ENCODE assay signal across 24 mouse cellular contexts in the genomic region with DNA sequence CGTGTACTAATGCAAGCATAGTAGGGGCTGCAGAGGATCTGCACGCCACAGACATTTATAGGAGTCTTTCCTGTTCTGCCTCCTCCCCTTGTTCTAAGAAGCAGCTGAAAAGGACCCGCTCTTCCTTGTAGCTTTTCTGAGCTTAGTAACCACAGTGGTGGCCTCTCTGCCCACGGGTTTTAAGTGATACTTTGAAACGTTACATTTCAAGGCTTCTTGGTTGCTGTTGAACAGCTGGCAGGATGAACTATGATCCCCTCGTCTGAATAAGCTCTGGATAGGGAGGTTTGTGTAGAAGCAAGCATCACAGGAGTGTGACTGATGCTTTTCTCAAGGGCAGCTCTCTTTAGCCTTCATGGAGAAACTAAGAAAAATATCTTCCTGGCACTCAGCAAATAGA. TPM values are rescaled to one million over a fixed set of nuclear protein-coding genes. Genes with fewer than 3 reads are reported as not detected.
DNase-seq lines count a peak whose midpoint lies in the region; ATAC-seq and TF ChIP-seq lines count a peak whose summit lies in the region.
"Had no signal": no experiment of that assay in that cellular context is flagged by ENCODE, and none has a peak within 500 bp of the region (broad histone marks: within the 10 kb centered on the region; RNA-seq: fewer than 3 reads in every experiment).

No protein-coding gene starts in this region.

- no peaks in the 10 kb centered on the region for H3K36me3 ChIP-seq in kidney, postnatal 0 days (ENCODE audit: insufficient read depth, low read length)
- H3K36me3 ChIP-seq in kidney, embryonic 16.5 days (ENCODE audit: insufficient read depth, low read length), result no peaks in the 10 kb centered on the region
- H3K36me3 ChIP-seq: embryonic facial prominence, embryonic 12.5 days; embryonic facial prominence, embryonic 15.5 days; forebrain, embryonic 10.5 days; forebrain, embryonic 12.5 days had no signal

- no peak for TF ChIP-seq CTCF in kidney, postnatal 0 days (IDR thresholded peaks at IDR 0.05; ENCODE audit: low read depth)

- H3K27ac ChIP-seq in kidney, postnatal 0 days, result no peak overlapping the region
- H3K27ac ChIP-seq in kidney, embryonic 16.5 days (ENCODE audit: low read length), result no peak overlapping the region
- H3K27ac ChIP-seq: embryonic facial prominence, embryonic 12.5 days; embryonic facial prominence, embryonic 15.5 days; forebrain, embryonic 10.5 days; forebrain, embryonic 12.5 days had no signal

- H3K9me3 ChIP-seq in kidney, postnatal 0 days (replicated peaks; ENCODE audit: low read length), result no peaks in the 10 kb centered on the region
- H3K9me3 ChIP-seq in kidney, embryonic 16.5 days (ENCODE audit: low read length), result no peaks in the 10 kb centered on the region
- H3K9me3 ChIP-seq: embryonic facial prominence, embryonic 12.5 days; embryonic facial prominence, embryonic 15.5 days; forebrain, embryonic 10.5 days; forebrain, embryonic 12.5 days had no signal

- no peaks in the 10 kb centered on the region for H3K27me3 ChIP-seq in kidney, postnatal 0 days (ENCODE audit: insufficient read depth, low read length)
- H3K27me3 ChIP-seq in kidney, embryonic 16.5 days (ENCODE audit: insufficient read depth, low read length), result 0 out of 2 replicates have a peak, but pooled peaks cover 3% of the 10 kb centered on the region
- H3K27me3 ChIP-seq: embryonic facial prominence, embryonic 12.5 days; embryonic facial prominence, embryonic 15.5 days; forebrain, embryonic 12.5 days had no signal

- no peak overlapping the region for H3K4me3 ChIP-seq in kidney, postnatal 0 days (replicated peaks; ENCODE audit: low read depth, low read length)
- no peak overlapping the region for H3K4me3 ChIP-seq in kidney, embryonic 16.5 days (ENCODE audit: low read length)
- H3K4me3 ChIP-seq: embryonic facial prominence, embryonic 12.5 days; embryonic facial prominence, embryonic 15.5 days; erythroblast, embryonic 14.5 days; forebrain, embryonic 10.5 days; forebrain, embryonic 12.5 days had no signal

- 25% methylated on average over 6 of the region's 6 CpGs for WGBS in kidney, postnatal 0 days
- WGBS in kidney, embryonic 16.5 days, result 40% methylated on average over 6 of the region's 6 CpGs

- DNase-seq in adrenal gland, postnatal 14 days, result peak; percentile 24
- no peak for DNase-seq in adrenal gland, postnatal 25 days
- peak; percentile 10 for DNase-seq in kidney, postnatal 0 days (ENCODE audit: low spot score)
- peak; percentile 68 for DNase-seq in testis, postnatal 14 days (ENCODE audit: low spot score)
- DNase-seq in testis, postnatal 10 days (ENCODE audit: low spot score), result no peak
- DNase-seq: adrenal gland, adult 8-10 months; cerebellum, adult 11 months; cerebellum, adult 18-20 months; cerebellum, adult 8-10 months; cerebellum, adult 9-11 months; cerebellum, postnatal 14 days; cerebellum, postnatal 36 days; embryo, embryonic 11 days had no signal

- H3K9ac ChIP-seq in kidney, postnatal 0 days (ENCODE audit: low read depth, low read length), result no peak overlapping the region
- H3K9ac ChIP-seq in kidney, embryonic 16.5 days (replicated peaks; ENCODE audit: low read length), result no peak overlapping the region
- H3K9ac ChIP-seq: embryonic facial prominence, embryonic 12.5 days; embryonic facial prominence, embryonic 15.5 days; forebrain, embryonic 12.5 days had no signal

- no peaks in the 10 kb centered on the region for H3K4me1 ChIP-seq in kidney, postnatal 0 days (replicated peaks; ENCODE audit: insufficient read depth, low read length)
- no peaks in the 10 kb centered on the region for H3K4me1 ChIP-seq in kidney, embryonic 16.5 days (ENCODE audit: insufficient read depth, low read length)
- H3K4me1 ChIP-seq: embryonic facial prominence, embryonic 12.5 days; embryonic facial prominence, embryonic 15.5 days; forebrain, embryonic 10.5 days; forebrain, embryonic 12.5 days had no signal

- no peak for ATAC-seq in kidney, postnatal 0 days (replicated peaks; ENCODE audit: low FRiP score, low read depth)
- ATAC-seq in kidney, embryonic 16.5 days (ENCODE audit: low FRiP score, low TSS enrichment), result no peak
- ATAC-seq: forebrain, embryonic 14.5 days; forebrain, embryonic 16.5 days had no signal

- H3K4me2 ChIP-seq in kidney, postnatal 0 days (ENCODE audit: low read length), result no peak overlapping the region
- no peak overlapping the region for H3K4me2 ChIP-seq in kidney, embryonic 16.5 days (replicated peaks; ENCODE audit: low read depth, low read length)
- H3K4me2 ChIP-seq: embryonic facial prominence, embryonic 12.5 days; embryonic facial prominence, embryonic 15.5 days; forebrain, embryonic 12.5 days had no signal

RNA-seq across cellular contexts. Expression of gene Slc35f3, which starts 28.6 kb away (rescaled TPM):
- total RNA-seq in adrenal gland, postnatal 14 days (2021), result 1.2 and 1.3 TPM in 2 replicates
- total RNA-seq in adrenal gland, postnatal 25 days (2021), result 1.4 and 3.5 TPM in 2 replicates
- polyA plus RNA-seq in kidney, postnatal 0 days (2015; fragmentation: Nextera tagmentation; extraction: Ambion mirVana), result 1.2 and 1.4 TPM in 2 replicates
- polyA plus RNA-seq in kidney, embryonic 16.5 days (2015; fragmentation: Nextera tagmentation; extraction: Ambion mirVana), result 0.69 and 0.82 TPM in 2 replicates
- total RNA-seq: common myeloid progenitor, adult 5-6 weeks; MEL had no signal
- polyA plus RNA-seq: C2C12; erythroblast, embryonic 14.5 days had no signal

Comparison
In these comparisons a context has a peak if more than half of its experiments do, and no peak if none do; other contexts are left out.
1. DNase-seq: peak in adrenal gland, postnatal 14 days (single experiment), kidney, postnatal 0 days (single experiment) and testis, postnatal 14 days (single experiment); none in adrenal gland, postnatal 25 days (single experiment) and testis, postnatal 10 days (single experiment).